15 mouse cellular contexts compared by ENCODE assay signal in genomic region chr7:137364571-137364970, GRCm38 (mm10). TPM values are rescaled to one million over a fixed set of nuclear protein-coding genes. Genes with fewer than 3 reads are reported as not detected.
DNase-seq lines count a peak whose midpoint lies in the region.
"Had no signal": no experiment of that assay in that cellular context is flagged by ENCODE, and none has a peak within 500 bp of the region (broad histone marks: within the 10 kb centered on the region; RNA-seq: fewer than 3 reads in every experiment).

No protein-coding gene starts in this region.

- intact Hi-C loops in left cerebral cortex, postnatal 4 days (cut with DNase I), result no loop called here
- intact Hi-C loops in left cerebral cortex, postnatal 36 days (cut with DNase I), result loop anchor here (10.0 kb wide), 1 partner anchor 60 kb away; no protein-coding TSS in a partner anchor

- peak; percentile 17 for DNase-seq in gastrocnemius, adult 18-20 months (ENCODE audit: low spot score)
- DNase-seq in gastrocnemius, postnatal 4 days (ENCODE audit: low spot score in 2 of 2), result no peak
- peak; percentile 58 for DNase-seq in left cerebral cortex, postnatal 4 days
- no peak for DNase-seq in left cerebral cortex, postnatal 36 days (ENCODE audit: low spot score in 2 of 2)
- peak; percentile 13 for DNase-seq in NIH3T3 (ENCODE audit: low read depth)
- DNase-seq in fibroblast of lung, adult 2 months (ENCODE audit: low read depth), result peak; percentile 58
- no peak for DNase-seq in spleen, postnatal 14 days (ENCODE audit: low spot score in 2 of 2)
- no peak for DNase-seq in thymus, postnatal 14 days
- DNase-seq: adrenal gland, postnatal 14 days; cerebellum, adult 2 months; gastrocnemius, postnatal 10 days; heart, adult 18-20 months; heart, postnatal 14 days; kidney, adult 2 months had no signal

RNA-seq across cellular contexts. Expression of gene 9430038I01Rik, which starts 46.0 kb away (rescaled TPM):
- 1 to 10 TPM; 3.7 to 4.1 TPM for total RNA-seq in gastrocnemius, adult 18-20 months (2021)
- total RNA-seq in gastrocnemius, postnatal 4 days (2021), result 1 to 10 TPM; 6.1 to 6.6 TPM
- total RNA-seq in left cerebral cortex, postnatal 4 days (2021), result 1 to 10 TPM; 8.0 to 9.5 TPM
- total RNA-seq in left cerebral cortex, postnatal 36 days (2021), result 1 to 10 TPM; 3.1 to 4.4 TPM

RNA-seq across cellular contexts. Expression of gene Ebf3, which starts 50.3 kb away (rescaled TPM):
- total RNA-seq in gastrocnemius, adult 18-20 months (2021), result 1 to 10 TPM; 6.2 to 7.2 TPM
- 10 to 100 TPM; 45.8 to 50.1 TPM for total RNA-seq in gastrocnemius, postnatal 4 days (2021)
- total RNA-seq in left cerebral cortex, postnatal 4 days (2021), result 1 to 10 TPM; 2.1 to 2.7 TPM
- total RNA-seq in left cerebral cortex, postnatal 36 days (2021), result under 1 TPM; 0.32 to 0.72 TPM
- total RNA-seq: hematopoietic stem cell, adult 5-6 weeks had no signal

Comparison
In these comparisons a context has a peak if more than half of its experiments do, and no peak if none do; other contexts are left out.
1. DNase-seq: peak in gastrocnemius, adult 18-20 months (single experiment), left cerebral cortex, postnatal 4 days (single experiment), NIH3T3 (single experiment) and fibroblast of lung, adult 2 months (single experiment); none in gastrocnemius, postnatal 4 days (0 of 2), left cerebral cortex, postnatal 36 days (0 of 2), spleen, postnatal 14 days (0 of 2) and thymus, postnatal 14 days (single experiment).
2. RNA of gene Ebf3, which starts 50.3 kb away (total RNA-seq): 45.8 to 50.1 TPM in gastrocnemius, postnatal 4 days; 6.2 to 7.2 TPM in gastrocnemius, adult 18-20 months, 2.1 to 2.7 TPM in left cerebral cortex, postnatal 4 days and 0.32 to 0.72 TPM in left cerebral cortex, postnatal 36 days; every median in the first group is over 4 times any median in the second.